Mouse (Mus musculus) hindbrain, postnatal 0 days (tissue): ENCODE results near the gene Tmem221. TPM values are rescaled to one million over a fixed set of nuclear protein-coding genes. Genes with fewer than 3 reads are reported as not detected.

Source experiments
- ATAC-seq: fragments of 200-750 bp; cut with Nextera tagmentation; 2 replicates; pipeline ENCODE4 v1.8.0; 2017; ENCODE audit warnings: mild to moderate bottlenecking, moderate TSS enrichment, moderate library complexity
- DNase-seq: peaks from one replicate; pipeline ENCODE4 v3.0.0-alpha.2; 2015; ENCODE audit warnings: low spot score
- H3K27ac ChIP-seq: fragments of 300-500 bp; sonication (generic); 2 replicates; pipeline ENCODE4 v1.5.1; 2014; ENCODE audit warnings: mild to moderate bottlenecking
- H3K27me3 ChIP-seq: fragments of 300-500 bp; sonication (generic); 2 replicates; pipeline ENCODE4 v1.6.1; 2014; ENCODE audit warnings: low read length, mixed read lengths; ENCODE audit not compliant: insufficient read depth
- H3K36me3 ChIP-seq: fragments of 300-500 bp; sonication (generic); 2 replicates; pipeline ENCODE4 v1.6.1; 2014; ENCODE audit warnings: low read length, mixed read lengths; ENCODE audit not compliant: insufficient read depth
- H3K4me1 ChIP-seq: fragments of 300-500 bp; sonication (generic); 2 replicates; pipeline ENCODE4 v1.6.1; 2014; ENCODE audit warnings: antibody characterized with exemption, low read length, mixed read lengths; ENCODE audit not compliant: insufficient read depth
- H3K4me2 ChIP-seq: fragments of 300-500 bp; sonication (generic); 2 replicates; pipeline ENCODE4 v1.6.1; 2014; ENCODE audit warnings: low read depth, mild to moderate bottlenecking, low read length, moderate library complexity, mixed read lengths
- H3K4me3 ChIP-seq: fragments of 300-500 bp; sonication (generic); 2 replicates; pipeline ENCODE4 v1.5.1; 2014; ENCODE audit warnings: low read length
- H3K9ac ChIP-seq: fragments of 300-500 bp; sonication (generic); replicated peaks from 2 replicates; pipeline ENCODE4 v1.6.1; 2014; ENCODE audit warnings: mild to moderate bottlenecking, low read length, moderate library complexity, mixed read lengths
- H3K9me3 ChIP-seq: fragments of 300-500 bp; sonication (generic); 2 replicates; pipeline ENCODE4 v1.6.1; 2016; ENCODE audit warnings: low read length, mixed read lengths
- CTCF ChIP-seq: IDR thresholded peaks from 2 replicates; pipeline ENCODE4 v1.5.1; 2016; ENCODE audit warnings: antibody characterized with exemption, control low read depth, low read depth
- WGBS: fragments of 180-500 bp; shearing (Covaris S2); extraction: QIAGEN DNeasy Blood & Tissue Kit; methylation state at CpG from one replicate; pipeline ENCODE4 v1.1.7; 2014; 5-methylcytosine and 5-hydroxymethylcytosine counted together
- polyA plus RNA-seq: library from polyadenylated mRNA; unstranded; fragments of >200 nt; fragmentation: Nextera tagmentation; extraction: Ambion mirVana; gene quantifications from 2 replicates; pipeline ENCODE4 v1.2.1, GENCODE M21; 2015
- total RNA-seq: library from RNA; depleted of rRNA; stranded (reverse); fragments of >200 nt; gene quantifications from 2 replicates; pipeline ENCODE4 v1.2.3, GENCODE M21; 2014

Tmem221 gene
- total and polyA plus RNA-seq, 2 experiments from 2014 or later, result 0.18 to 1.3 TPM

DNA sequence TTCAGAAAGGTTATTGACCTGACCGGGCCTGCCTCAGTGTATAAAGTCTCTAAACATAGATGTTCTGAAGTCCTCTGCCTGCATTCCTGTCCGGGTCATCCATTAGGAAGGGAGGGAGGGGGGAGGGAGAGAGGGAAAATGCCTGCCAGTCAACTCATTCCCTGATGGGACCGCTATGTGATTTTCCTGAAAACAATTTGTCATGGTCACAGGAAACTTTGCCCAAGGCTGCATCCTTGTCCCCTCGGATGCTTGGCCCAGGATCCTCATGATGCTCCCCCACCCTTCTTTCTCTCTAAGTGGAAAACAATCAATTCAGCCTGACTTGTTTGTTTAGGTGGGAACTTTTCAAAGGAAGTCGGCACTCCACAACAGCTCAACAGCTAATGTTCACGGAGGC lies 41.9 kb downstream of the Tmem221 start:
- no peaks in the 10 kb centered on the region for H3K27me3 ChIP-seq
- DNase-seq (no peak), ATAC-seq (no peak)
- 9% methylated on average over 6 of the region's 6 CpGs for WGBS
- no peak overlapping the region for H3K4me2 ChIP-seq
- no peaks in the 10 kb centered on the region for H3K9me3 ChIP-seq
- H3K27ac ChIP-seq, result no peak overlapping the region
- no peak overlapping the region for H3K9ac ChIP-seq
- H3K36me3 ChIP-seq, result no peaks in the 10 kb centered on the region
- TF ChIP-seq CTCF, result no peak
- H3K4me1 ChIP-seq, result no peaks in the 10 kb centered on the region
- no peak overlapping the region for H3K4me3 ChIP-seq

DNA sequence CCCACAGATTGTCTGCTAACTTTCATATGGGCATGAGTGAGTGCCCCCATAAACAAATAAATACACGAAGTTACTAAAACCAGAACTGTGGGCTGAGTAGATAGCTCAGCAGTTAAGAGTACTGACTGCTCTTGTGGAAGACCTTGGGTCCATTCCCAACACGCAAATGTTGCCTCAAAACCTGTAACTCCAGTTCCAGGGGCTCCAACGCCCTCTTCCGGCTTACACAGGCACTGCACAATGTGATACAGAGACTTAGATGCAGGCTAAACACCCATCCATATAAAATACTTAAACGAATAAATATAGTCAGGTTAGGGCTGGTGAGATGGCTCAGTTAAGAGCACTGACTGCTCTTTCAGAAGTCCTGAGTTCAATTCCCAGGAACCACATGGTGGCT lies 43.6 kb downstream of the Tmem221 start:
- Histone ChIP-seq H3K4me3 (no peak overlapping the region), H3K4me2 (no peak overlapping the region), H3K27me3 (peaks cover 2% of the 10 kb centered on the region; the same call in 1 of the 2 replicates), H3K9me3 (no peaks in the 10 kb centered on the region), H3K9ac (no peak overlapping the region), H3K27ac (no peak overlapping the region), H3K36me3 (no peaks in the 10 kb centered on the region), H3K4me1 (no peaks in the 10 kb centered on the region)
- no peak for TF ChIP-seq CTCF
- ATAC-seq, result no peak
- WGBS, result 73% methylated on average over 5 of the region's 5 CpGs
- DNase-seq, result no peak

DNA sequence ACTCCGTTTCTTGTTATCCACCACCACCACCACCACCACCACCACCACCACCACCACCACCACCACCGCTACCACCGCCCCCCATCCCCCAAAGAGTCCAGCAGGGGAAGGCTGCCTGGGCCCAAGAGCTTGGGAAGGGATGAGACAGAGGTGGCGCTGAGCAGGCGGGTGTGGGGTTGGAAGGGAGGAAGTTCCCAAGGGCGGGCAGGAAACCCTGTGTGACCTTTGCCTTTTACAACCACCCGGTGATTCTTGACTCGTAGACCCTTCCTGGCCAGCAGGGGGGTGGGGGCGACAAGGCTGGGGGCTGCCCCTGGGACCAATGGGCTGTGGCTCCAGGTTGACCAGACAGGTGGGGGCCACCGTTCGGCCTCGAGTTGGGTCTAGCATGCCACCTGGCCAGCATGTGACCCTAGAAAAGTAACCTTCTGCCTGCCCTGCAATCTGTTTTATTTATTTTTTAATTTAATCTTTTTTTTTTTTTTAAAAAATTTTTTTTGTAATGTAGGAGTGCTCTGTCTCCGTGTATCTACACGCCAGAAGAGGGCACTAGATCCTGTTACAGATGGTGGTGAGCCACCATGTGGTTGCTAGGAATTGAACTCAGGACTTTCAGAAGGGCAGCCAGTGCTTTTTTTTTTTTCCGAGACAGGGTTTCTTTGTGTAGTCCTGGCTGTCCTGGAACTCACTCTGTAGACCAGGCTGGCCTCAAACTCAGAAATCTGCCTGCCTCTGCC lies 45.5 kb downstream of the Tmem221 start:
- DNase-seq, result no peak
- 0 out of 2 replicates have a peak, but pooled peaks cover under 1% of the 10 kb centered on the region for H3K4me1 ChIP-seq
- no peaks in the 10 kb centered on the region for H3K9me3 ChIP-seq
- no peak overlapping the region for H3K4me3 ChIP-seq
- WGBS, result 78% methylated on average over 14 of the region's 15 CpGs
- no peak overlapping the region for H3K4me2 ChIP-seq
- H3K9ac ChIP-seq, result no peak overlapping the region
- no peaks in the 10 kb centered on the region for H3K36me3 ChIP-seq
- H3K27me3 ChIP-seq, result peaks cover 10% of the 10 kb centered on the region
- ATAC-seq, result no peak
- TF ChIP-seq CTCF, result no peak
- H3K27ac ChIP-seq, result no peak overlapping the region

DNA sequence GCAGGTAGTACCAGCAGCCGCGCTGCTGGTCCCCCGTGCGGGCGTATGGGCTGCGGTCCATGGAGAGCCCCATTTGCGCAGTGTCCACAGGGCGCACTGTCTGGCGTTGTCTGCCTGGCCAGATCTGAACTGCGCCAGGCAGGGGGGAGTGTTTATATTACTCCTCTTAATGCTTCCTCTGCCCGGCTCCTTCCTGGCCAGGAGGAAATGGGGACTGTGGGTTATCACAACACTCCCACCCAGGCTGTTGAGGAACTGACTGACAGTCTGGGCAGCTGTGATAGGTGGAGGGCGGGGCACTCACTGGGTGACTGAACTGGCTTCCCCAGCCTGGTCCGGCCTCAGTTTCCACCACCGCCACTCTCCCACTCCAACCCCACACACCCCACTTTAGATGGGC lies 47.0 kb downstream of the Tmem221 start, which contains the start of gene Plvap:
TSS of gene Plvap (minus strand) at position 109 of the 400 bp plus-strand sequence.
- H3K27ac ChIP-seq, result no peak within 1 kb of the TSS
- no peaks in the 10 kb centered on the region for H3K36me3 ChIP-seq
- 0 out of 2 replicates have a peak, but pooled peaks cover 5% of the 10 kb centered on the region for H3K4me1 ChIP-seq
- TF ChIP-seq CTCF, result no peak
- no peak for DNase-seq
- no peak within 1 kb of the TSS for H3K4me3 ChIP-seq
- H3K9me3 ChIP-seq, result no peaks in the 10 kb centered on the region
- peaks cover 20% of the 10 kb centered on the region for H3K27me3 ChIP-seq
- WGBS, result 69% methylated on average over 14 of the region's 14 CpGs
- H3K9ac ChIP-seq, result no peak within 1 kb of the TSS
- ATAC-seq, result no peak
- H3K4me2 ChIP-seq, result no peak within 1 kb of the TSS

DNA sequence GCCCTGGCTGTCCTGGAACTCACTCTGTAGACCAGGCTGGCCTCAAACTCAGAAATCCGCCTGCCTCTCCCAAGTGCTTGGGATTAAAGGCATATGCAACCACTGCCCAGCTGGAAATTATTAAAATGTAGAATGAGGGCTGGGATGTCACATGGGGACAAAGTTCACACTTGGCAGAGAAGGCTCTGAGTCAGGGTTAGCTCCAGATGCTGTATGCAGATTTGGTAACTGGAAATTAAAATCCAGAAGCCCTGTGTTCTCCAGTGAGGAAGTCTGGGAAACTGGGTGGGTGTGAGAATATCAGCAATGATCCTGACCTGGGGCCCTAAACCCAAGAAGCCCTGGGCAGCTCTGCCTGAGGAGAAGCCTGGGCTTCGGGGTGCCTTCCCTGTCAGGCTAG lies 49.4 kb downstream of the Tmem221 start:
- DNase-seq, result no peak
- TF ChIP-seq CTCF, result no peak
- no peaks in the 10 kb centered on the region for H3K9me3 ChIP-seq
- H3K4me2 ChIP-seq, result no peak overlapping the region
- H3K4me1 ChIP-seq, result 0 out of 2 replicates have a peak, but pooled peaks cover 5% of the 10 kb centered on the region
- 62% methylated on average over 2 of the region's 2 CpGs for WGBS
- ATAC-seq, result no peak
- no peaks in the 10 kb centered on the region for H3K36me3 ChIP-seq
- H3K9ac ChIP-seq, result no peak overlapping the region
- H3K27ac ChIP-seq, result no peak overlapping the region
- no peak overlapping the region for H3K4me3 ChIP-seq
- H3K27me3 ChIP-seq, result peaks cover 27% of the 10 kb centered on the region

DNA sequence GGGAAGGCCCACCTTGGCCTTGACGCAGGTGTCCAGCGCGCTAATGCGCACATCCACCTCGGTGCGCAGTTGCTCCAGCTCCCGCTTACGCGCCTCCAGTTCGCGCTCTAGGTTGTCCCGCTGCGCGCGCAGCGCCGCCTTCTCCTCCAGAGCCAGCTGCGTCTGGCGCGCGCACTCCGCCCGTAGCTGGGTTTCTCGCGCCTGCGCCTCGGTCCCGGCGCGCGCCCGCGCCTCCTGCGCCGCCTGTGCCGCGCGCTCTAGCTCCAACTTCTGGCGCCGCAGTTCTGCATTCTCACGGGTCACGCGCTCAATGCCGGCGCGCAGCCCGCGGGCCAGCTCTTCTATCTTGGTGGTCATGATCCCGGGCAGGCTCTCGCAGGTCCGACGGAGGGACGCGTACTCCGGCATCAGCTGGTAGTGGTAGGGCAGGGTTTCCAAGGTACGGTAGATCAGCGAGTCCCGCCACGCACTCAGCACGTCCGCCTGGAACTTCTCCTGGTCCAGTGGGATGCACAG lies 51.0 kb downstream of the Tmem221 start:
- Histone ChIP-seq H3K4me3 (peak overlapping the region; percentile 45), H3K4me2 (peak overlapping the region; percentile 68), H3K9ac (peak overlapping the region; percentile 56), H3K9me3 (no peaks in the 10 kb centered on the region), H3K27ac (no peak overlapping the region), H3K4me1 (0 out of 2 replicates have a peak, but pooled peaks cover 5% of the 10 kb centered on the region), H3K27me3 (peaks cover 27% of the 10 kb centered on the region), H3K36me3 (no peaks in the 10 kb centered on the region)
- peak; percentile 93 for DNase-seq
- TF ChIP-seq CTCF, result no peak
- under 1% methylated on average over 60 of the region's 61 CpGs for WGBS
- ATAC-seq, result peak; percentile 86

DNA sequence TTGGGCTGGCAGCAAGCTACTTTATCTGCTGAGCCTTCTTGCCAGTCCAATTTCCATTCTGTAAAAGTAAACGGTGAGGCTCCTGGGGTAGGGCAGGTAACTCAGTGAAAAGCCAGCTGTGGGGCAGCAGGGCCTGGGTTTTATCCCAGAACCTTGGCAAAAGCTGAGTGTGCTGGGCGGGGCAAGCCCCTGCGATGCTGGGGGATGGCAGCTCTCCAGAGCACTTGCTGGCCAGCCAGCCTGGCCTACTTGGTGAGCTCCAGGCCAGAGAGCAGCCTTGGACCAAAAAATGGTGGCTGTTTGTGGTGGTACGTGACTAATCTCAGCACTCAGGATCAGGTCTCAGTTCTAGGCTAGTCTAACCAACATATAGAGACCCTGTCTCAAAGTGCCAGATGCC lies 52.7 kb downstream of the Tmem221 start:
- Histone ChIP-seq H3K9me3 (no peaks in the 10 kb centered on the region), H3K36me3 (no peaks in the 10 kb centered on the region), H3K4me1 (0 out of 2 replicates have a peak, but pooled peaks cover 5% of the 10 kb centered on the region), H3K27me3 (peaks cover 27% of the 10 kb centered on the region), H3K4me2 (no peak overlapping the region), H3K27ac (no peak overlapping the region), H3K9ac (no peak overlapping the region), H3K4me3 (no peak overlapping the region)
- TF ChIP-seq CTCF, result no peak
- ATAC-seq (no peak), DNase-seq (no peak)
- WGBS, result 70% methylated on average over 4 of the region's 4 CpGs
